Mouse (Mus musculus) erythroblast, embryonic 14.5 days (primary cell): ENCODE results near the gene Col19a1. TPM values are rescaled to one million over a fixed set of nuclear protein-coding genes. Genes with fewer than 3 reads are reported as not detected.

Experiments
- H3K27me3 ChIP-seq: 2 replicates; pipeline ENCODE4 v1.6.1; 2012; ENCODE audit warnings: inconsistent platforms; ENCODE audit not compliant: control insufficient read depth
- H3K36me3 ChIP-seq: 2 replicates; pipeline ENCODE4 v1.6.1; 2012; ENCODE audit warnings: mild to moderate bottlenecking, inconsistent platforms; ENCODE audit not compliant: control insufficient read depth
- H3K4me1 ChIP-seq: 2 replicates; pipeline ENCODE4 v1.6.1; 2012; ENCODE audit warnings: inconsistent platforms; ENCODE audit not compliant: control insufficient read depth
- H3K4me3 ChIP-seq: replicated peaks from 2 replicates; pipeline ENCODE3; 2012; ENCODE audit warnings: moderate library complexity, mild to moderate bottlenecking, inconsistent platforms
- H3K9me3 ChIP-seq: 2 replicates; pipeline ENCODE4 v1.6.1; 2012; ENCODE audit warnings: low read length, inconsistent platforms, mixed read lengths; ENCODE audit not compliant: control insufficient read depth
- GATA1 ChIP-seq: IDR thresholded peaks from 2 replicates; pipeline ENCODE4 v1.6.1; 2012; ENCODE audit warnings: low read length, inconsistent platforms, mixed read lengths
- TAL1 ChIP-seq: IDR thresholded peaks from 3 replicates; pipeline ENCODE4 v1.6.1; 2012; ENCODE audit warnings: low read length, inconsistent platforms, mixed read lengths
- polyA plus RNA-seq: library from polyadenylated mRNA; stranded (reverse); fragments of >175 nt; gene quantifications from 2 replicates; pipeline ENCODE4 v1.2.3, GENCODE M21; 2012

Gene Col19a1
- polyA plus RNA-seq, 1 experiment: not detected

DNA sequence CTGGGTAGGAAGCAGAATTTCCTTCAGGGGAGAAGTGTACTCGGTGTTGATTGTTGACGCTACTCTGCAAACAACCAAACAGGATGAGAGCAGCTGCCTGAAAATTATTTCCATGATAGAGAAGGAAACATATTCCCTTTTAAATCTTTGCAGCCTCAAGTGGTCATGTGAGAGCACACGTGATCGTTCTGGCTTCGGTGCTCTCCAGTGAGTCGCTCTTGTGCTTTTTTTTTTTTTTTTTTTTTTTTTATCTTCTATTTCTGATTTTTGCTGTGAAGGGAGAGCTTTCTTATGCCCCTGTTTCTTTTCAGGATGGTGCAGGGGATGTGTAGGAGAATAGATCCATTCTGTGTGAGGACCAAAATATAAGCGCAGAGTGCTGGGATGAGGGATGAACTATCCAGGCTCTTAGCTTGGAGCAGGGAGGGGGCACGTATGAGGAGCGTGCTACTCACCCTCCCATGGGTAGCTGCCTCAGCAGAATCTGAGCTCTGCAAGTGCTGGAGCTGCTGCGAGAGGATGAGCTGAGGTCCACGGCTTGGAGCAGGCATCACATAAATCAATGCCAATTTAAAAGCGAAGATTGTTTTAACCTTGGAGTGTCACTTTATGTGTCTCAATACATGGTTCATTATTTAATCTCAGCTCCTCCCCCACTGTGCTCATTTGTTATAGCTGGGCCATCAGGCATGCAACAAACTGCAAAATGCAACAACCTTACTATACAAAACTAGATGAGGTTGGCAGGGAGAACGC, 237.6 kb downstream of the Col19a1 start:
- Histone ChIP-seq H3K4me3 (no peak overlapping the region), H3K9me3 (peaks cover 5% of the 10 kb centered on the region; the same call in 1 of the 2 replicates), H3K27me3 (no peaks in the 10 kb centered on the region), H3K4me1 (no peaks in the 10 kb centered on the region), H3K36me3 (no peaks in the 10 kb centered on the region)
- no peak for TF ChIP-seq GATA1
- no peak for TF ChIP-seq TAL1

DNA sequence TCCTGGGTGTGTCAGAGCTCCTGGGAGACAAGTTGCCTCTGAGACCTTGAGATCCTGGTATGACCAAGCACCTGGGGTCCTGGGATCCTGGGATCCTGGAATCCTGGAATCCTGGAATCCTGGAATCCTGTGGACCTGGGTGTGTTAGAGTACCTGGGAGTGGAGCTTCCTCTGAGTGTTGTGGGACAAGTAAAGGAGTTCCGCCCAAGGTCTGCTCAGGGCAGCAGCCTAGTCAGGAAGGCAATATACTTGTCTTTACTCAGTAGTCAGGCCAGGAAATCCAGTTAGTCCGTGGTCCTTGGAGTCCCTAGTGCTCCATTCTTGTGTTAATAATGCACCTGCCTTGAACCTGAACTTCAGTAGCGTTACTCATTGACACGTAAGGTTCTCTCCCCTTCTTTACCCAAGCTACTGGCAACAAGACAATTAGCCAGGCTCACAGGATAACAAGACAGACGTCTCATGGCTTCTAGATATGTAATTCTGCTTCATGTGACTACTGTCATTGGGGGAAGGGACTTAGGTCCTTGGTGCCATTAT, 239.6 kb downstream of the Col19a1 start:
- Histone ChIP-seq H3K27me3 (no peaks in the 10 kb centered on the region), H3K36me3 (no peaks in the 10 kb centered on the region), H3K4me1 (no peaks in the 10 kb centered on the region), H3K4me3 (no peak overlapping the region), H3K9me3 (peaks cover 5% of the 10 kb centered on the region; the same call in 1 of the 2 replicates)
- TF ChIP-seq TAL1 (no peak), GATA1 (no peak)

DNA sequence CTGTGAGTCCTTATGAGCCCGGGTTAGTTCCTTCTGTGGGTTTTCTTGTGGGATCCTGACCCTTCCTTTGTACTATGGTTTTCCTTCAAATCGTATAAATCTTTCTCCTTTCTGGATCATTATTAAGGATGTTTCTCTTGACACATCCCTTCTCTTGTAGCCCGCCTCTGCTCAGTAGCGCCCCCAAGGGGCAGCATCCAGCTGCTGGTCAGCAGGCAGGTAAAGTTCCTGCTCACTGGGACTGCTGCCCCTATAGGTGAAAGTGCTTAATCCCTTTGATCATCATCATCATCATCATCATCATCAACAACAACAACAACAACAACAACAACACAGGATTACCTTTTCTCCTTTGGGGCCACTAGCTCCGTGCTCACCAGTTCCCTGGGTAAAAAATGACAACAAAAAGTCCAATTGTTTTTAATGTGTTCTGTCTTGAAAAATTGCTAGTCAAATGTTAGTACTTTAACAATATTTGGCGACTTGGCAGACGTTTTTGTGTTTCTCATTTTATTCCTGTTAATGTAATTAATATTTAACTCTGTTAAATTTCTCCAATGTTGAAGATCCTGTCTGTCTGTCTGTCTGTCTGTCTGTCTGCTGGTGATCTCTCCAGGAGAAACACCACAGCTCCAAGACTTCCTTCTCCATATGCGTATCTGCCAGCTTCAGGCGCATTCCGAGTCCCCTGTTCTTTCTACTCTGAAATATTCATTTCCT, 249.6 kb downstream of the Col19a1 start:
- no peaks in the 10 kb centered on the region for H3K27me3 ChIP-seq
- H3K9me3 ChIP-seq: peaks cover 11% of the 10 kb centered on the region
- H3K4me1 ChIP-seq: no peaks in the 10 kb centered on the region
- H3K36me3 ChIP-seq: no peaks in the 10 kb centered on the region
- no peak overlapping the region for H3K4me3 ChIP-seq
- no peak for TF ChIP-seq GATA1
- TF ChIP-seq TAL1: no peak

DNA sequence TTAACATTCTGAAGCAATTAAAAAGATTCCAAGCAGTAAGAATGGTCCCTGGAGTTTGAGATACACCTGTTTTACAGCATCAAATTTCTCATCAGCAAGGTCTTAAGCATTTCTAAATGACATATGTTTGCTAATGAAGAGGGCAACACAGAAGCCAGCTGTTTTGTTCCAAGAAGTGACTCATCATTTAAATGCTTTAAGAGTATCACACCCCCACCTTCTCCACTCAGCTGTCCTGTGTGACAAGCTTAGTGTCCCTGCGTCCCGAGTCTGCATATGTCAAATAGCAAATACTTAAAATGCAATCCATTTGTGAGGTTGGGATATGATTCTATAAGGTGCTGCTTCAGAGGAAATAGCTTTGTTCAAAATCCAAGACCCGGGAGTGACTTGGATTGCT, 251.2 kb downstream of the Col19a1 start:
- H3K36me3 ChIP-seq: no peaks in the 10 kb centered on the region
- peaks cover 11% of the 10 kb centered on the region for H3K9me3 ChIP-seq
- no peak for TF ChIP-seq GATA1
- TF ChIP-seq TAL1: no peak
- H3K27me3 ChIP-seq: no peaks in the 10 kb centered on the region
- no peaks in the 10 kb centered on the region for H3K4me1 ChIP-seq
- no peak overlapping the region for H3K4me3 ChIP-seq

DNA sequence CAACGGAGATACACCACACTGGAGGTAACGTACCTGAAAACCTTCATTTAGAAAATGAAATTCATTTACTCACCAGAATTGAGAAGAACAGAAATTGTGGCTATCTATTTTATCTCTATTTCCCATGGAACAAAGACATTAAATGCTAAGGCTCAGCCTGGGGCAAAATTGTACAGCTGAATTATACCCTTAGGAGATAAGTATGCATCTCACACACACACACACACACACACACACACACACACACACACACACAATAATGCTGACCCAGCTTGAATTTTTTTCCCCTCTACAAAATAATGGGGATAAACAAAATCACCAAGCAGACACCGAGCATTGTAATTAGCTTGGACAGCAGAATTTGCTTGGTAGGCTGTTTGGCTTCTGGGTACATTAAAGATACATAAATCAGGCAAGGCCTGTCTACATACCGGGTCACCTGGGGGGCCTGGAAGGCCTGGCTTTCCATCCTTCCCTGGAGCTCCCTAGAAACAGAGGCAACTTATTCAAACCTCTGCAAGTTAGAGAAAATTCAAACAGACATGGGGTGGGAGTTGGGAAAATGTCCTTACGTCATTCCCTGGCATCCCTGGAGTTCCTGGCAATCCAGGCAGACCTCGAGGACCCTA, 270.2 kb downstream of the Col19a1 start:
- Histone ChIP-seq H3K27me3 (no peaks in the 10 kb centered on the region), H3K4me3 (no peak overlapping the region), H3K9me3 (peaks cover 5% of the 10 kb centered on the region; the same call in 1 of the 2 replicates), H3K36me3 (no peaks in the 10 kb centered on the region), H3K4me1 (no peaks in the 10 kb centered on the region)
- TF ChIP-seq TAL1 (no peak), GATA1 (no peak)

DNA sequence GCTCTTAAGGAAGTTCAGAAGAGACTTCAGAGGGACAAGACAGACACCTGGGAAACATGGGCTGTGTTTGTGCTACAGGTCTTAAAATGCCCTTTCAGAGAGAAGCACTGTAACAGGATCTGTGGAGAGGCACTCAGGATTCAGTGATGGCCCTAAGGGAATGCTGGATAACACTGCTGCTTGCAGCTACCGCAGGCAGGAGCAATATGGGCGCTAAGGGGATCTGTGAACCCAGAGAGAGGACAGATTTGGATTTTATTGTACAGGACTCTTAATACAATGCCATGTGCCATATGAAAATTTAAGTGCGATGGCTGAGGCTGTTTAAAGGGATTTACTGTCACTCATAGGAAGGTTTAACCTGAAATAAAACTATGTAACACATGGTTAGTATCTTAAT, 270.8 kb downstream of the Col19a1 start:
- H3K27me3 ChIP-seq: no peaks in the 10 kb centered on the region
- TF ChIP-seq TAL1: no peak
- TF ChIP-seq GATA1: no peak
- H3K36me3 ChIP-seq: no peaks in the 10 kb centered on the region
- H3K4me1 ChIP-seq: no peaks in the 10 kb centered on the region
- no peak overlapping the region for H3K4me3 ChIP-seq
- peaks cover 10% of the 10 kb centered on the region for H3K9me3 ChIP-seq

DNA sequence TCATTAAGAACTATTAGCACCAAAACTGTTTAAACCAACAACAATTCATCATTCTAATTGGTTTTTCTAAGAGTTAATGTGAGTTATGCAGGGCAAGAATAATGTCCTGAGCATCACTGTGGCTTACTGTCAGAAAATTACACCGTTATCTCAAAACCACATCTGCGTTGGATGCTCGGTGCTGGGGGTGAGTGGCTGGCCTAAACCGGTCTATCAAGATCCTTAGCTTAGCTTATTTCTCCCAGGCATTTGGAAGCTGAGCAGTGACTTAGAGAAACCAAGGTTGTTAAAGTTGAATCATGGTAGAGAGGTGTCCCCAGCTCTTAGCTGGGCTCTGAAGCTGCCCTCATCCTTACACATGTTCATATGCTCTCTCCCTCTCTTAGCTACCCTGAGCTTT, 276.4 kb downstream of the Col19a1 start:
- Histone ChIP-seq H3K27me3 (no peaks in the 10 kb centered on the region), H3K4me3 (no peak overlapping the region), H3K4me1 (no peaks in the 10 kb centered on the region), H3K9me3 (peaks cover 10% of the 10 kb centered on the region), H3K36me3 (no peaks in the 10 kb centered on the region)
- TF ChIP-seq TAL1 (no peak), GATA1 (no peak)

- TF ChIP-seq TAL1 (no peak), GATA1 (no peak)
- Histone ChIP-seq H3K27me3 (no peaks in the 10 kb centered on the region), H3K4me1 (no peaks in the 10 kb centered on the region), H3K9me3 (peaks cover 10% of the 10 kb centered on the region), H3K36me3 (no peaks in the 10 kb centered on the region), H3K4me3 (no peak overlapping the region)
These were observed 277.1 kb downstream of the Col19a1 start for GRCm38 (mm10) chr1:24310193-24310592.

GRCm38 (mm10) chr1:24303077-24303476, 284.2 kb downstream of the Col19a1 start:
- H3K36me3 ChIP-seq: no peaks in the 10 kb centered on the region
- peaks cover 3% of the 10 kb centered on the region for H3K9me3 ChIP-seq
- no peak for TF ChIP-seq GATA1
- no peak for TF ChIP-seq TAL1
- H3K27me3 ChIP-seq: no peaks in the 10 kb centered on the region
- H3K4me1 ChIP-seq: no peaks in the 10 kb centered on the region
- no peak overlapping the region for H3K4me3 ChIP-seq
